ENCODE assay signal across 8 mouse cellular contexts in the genomic region with DNA sequence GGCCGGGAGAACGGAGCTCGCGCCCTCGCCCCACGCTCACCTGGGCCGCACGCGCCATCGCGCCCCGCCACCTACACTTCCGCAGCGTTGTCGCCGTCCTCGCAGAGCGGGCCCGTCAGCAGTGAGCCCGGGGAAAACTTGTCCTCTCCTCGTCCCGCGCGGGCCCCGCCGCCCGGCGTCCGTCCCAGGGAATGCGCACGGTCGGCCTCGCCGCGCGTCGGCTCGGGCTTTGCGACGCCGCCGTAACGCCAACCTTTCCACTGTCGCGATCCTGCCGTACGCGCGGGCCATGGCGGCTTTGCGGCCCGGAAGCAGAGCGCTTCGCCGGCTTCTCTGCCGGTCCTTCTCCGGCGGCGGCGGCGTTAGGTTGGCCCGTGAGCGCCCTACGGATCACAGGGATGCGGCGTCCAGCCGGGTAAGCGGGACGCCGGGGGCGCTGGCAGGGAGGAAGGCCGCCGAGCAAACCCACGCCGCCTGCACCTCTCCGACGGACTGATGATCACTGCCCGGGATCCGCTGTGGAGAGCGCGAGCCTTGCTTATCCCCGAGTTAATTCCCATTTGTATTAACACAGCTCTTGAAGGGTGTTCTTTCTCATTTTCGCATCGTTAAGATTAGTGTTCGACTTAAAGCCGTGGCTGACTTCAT. TPM values are rescaled to one million over a fixed set of nuclear protein-coding genes. Genes with fewer than 3 reads are reported as not detected.
DNase-seq lines count a peak whose midpoint lies in the region; ATAC-seq and TF ChIP-seq lines count a peak whose summit lies in the region.

Bag5 (minus strand) TSS at position 254 of the 648 bp plus-strand sequence.
Apopt1 (plus strand) TSS at position 258 of the 648 bp plus-strand sequence.

- ATAC-seq in G1E (ENCODE audit: extremely low read depth, insufficient number of reproducible peaks, low FRiP score, poor library complexity, severe bottlenecking), result peak; percentile 59
- ATAC-seq in forebrain, embryonic 15.5 days (replicated peaks), result peak; percentile 97
- ATAC-seq in neural tube, embryonic 15.5 days (ENCODE audit: low FRiP score), result peak; percentile 96

- H3K27ac ChIP-seq in forebrain, embryonic 15.5 days (replicated peaks), result peak within 1 kb of the TSS; percentile 87
- peak within 1 kb of the TSS; percentile 88 for H3K27ac ChIP-seq in neural tube, embryonic 15.5 days (replicated peaks)

- H3K4me2 ChIP-seq in forebrain, embryonic 15.5 days (replicated peaks), result peak within 1 kb of the TSS; percentile 65
- peak within 1 kb of the TSS; percentile 80 for H3K4me2 ChIP-seq in neural tube, embryonic 15.5 days

- H3K27me3 ChIP-seq in G1E (ENCODE audit: insufficient read depth, low read length), result no peaks in the 10 kb centered on the region
- H3K27me3 ChIP-seq in forebrain, embryonic 15.5 days, result no peaks in the 10 kb centered on the region
- H3K27me3 ChIP-seq in neural tube, embryonic 15.5 days (replicated peaks), result no peaks in the 10 kb centered on the region

- H3K4me3 ChIP-seq in G1E (ENCODE audit: low read depth, low read length), result peak within 1 kb of the TSS; percentile 85
- H3K4me3 ChIP-seq in forebrain, embryonic 15.5 days, result peak within 1 kb of the TSS; percentile 71
- peak within 1 kb of the TSS; percentile 63 for H3K4me3 ChIP-seq in lung, adult 2 months (replicated peaks; ENCODE audit: extremely low read depth, low read depth, low read length)
- H3K4me3 ChIP-seq in neural tube, embryonic 15.5 days (replicated peaks), result peak within 1 kb of the TSS; percentile 91

- intact Hi-C loops in heart, postnatal 14 days (cut with DNase I), result no loop called here

- peak; percentile 78 for TF ChIP-seq POLR2A in lung, adult 2 months (IDR thresholded peaks at IDR 0.05; ENCODE audit: borderline replicate concordance, extremely low read depth, low read depth, low read length)

- under 1% methylated on average over 77 of the region's 86 CpGs for WGBS in forebrain, embryonic 15.5 days
- under 1% methylated on average over 86 of the region's 86 CpGs for WGBS in large intestine, adult 2 months
- WGBS in lung, adult 2 months, result under 1% methylated on average over 85 of the region's 86 CpGs
- WGBS in neural tube, embryonic 15.5 days, result under 1% methylated on average over 83 of the region's 86 CpGs

- TF ChIP-seq CTCF in G1E (IDR thresholded peaks at IDR 0.05; ENCODE audit: low read depth, low read length), result no peak
- no peak for TF ChIP-seq CTCF in lung, adult 2 months (IDR thresholded peaks at IDR 0.05; ENCODE audit: insufficient read depth, low read length)

- DNase-seq in G1E (ENCODE audit: low spot score), result peak; percentile 97
- DNase-seq in cerebellum, adult 11-12 months, result peak; percentile 90
- DNase-seq in heart, postnatal 14 days, result peak; percentile 93
- peak; percentile 59 for DNase-seq in large intestine, adult 2 months (ENCODE audit: low read depth, low spot score)
- DNase-seq in lung, adult 2 months, result peak; percentile 88
- DNase-seq in testis, postnatal 10 days (ENCODE audit: low spot score), result peak; percentile 92

- peaks cover 62% of the 10 kb centered on the region for H3K36me3 ChIP-seq in G1E (replicated peaks)
- peaks cover 29% of the 10 kb centered on the region for H3K36me3 ChIP-seq in forebrain, embryonic 15.5 days
- peaks cover 30% of the 10 kb centered on the region for H3K36me3 ChIP-seq in neural tube, embryonic 15.5 days

- H3K4me1 ChIP-seq in G1E (ENCODE audit: insufficient read depth, low read depth, low read length), result peaks cover 47% of the 10 kb centered on the region
- peaks cover 30% of the 10 kb centered on the region for H3K4me1 ChIP-seq in forebrain, embryonic 15.5 days
- peaks cover 5% of the 10 kb centered on the region; the same call in 1 of the 2 replicates for H3K4me1 ChIP-seq in lung, adult 2 months (ENCODE audit: control insufficient read depth, insufficient read depth, low read length)
- peaks cover 27% of the 10 kb centered on the region for H3K4me1 ChIP-seq in neural tube, embryonic 15.5 days

- H3K9ac ChIP-seq in forebrain, embryonic 15.5 days (replicated peaks), result peak within 1 kb of the TSS; percentile 91
- H3K9ac ChIP-seq in neural tube, embryonic 15.5 days (replicated peaks), result peak within 1 kb of the TSS; percentile 92

- 0 out of 2 replicates have a peak, but pooled peaks cover 3% of the 10 kb centered on the region for H3K9me3 ChIP-seq in G1E (replicated peaks)
- H3K9me3 ChIP-seq in forebrain, embryonic 15.5 days, result no peaks in the 10 kb centered on the region
- H3K9me3 ChIP-seq in neural tube, embryonic 15.5 days (replicated peaks), result no peaks in the 10 kb centered on the region

RNA-seq across cellular contexts. Expression of gene Bag5, which starts in this region (rescaled TPM):
- total RNA-seq in G1E (2014; fragmentation: Nextera tagmentation), result 32.4 and 37.4 TPM in 2 replicates
- total RNA-seq in G1E (2017), result 48.5 and 52.8 TPM in 2 replicates
- 18.2 and 20.3 TPM in 2 replicates for polyA plus RNA-seq in G1E (2012)
- polyA plus RNA-seq in forebrain, embryonic 15.5 days (2015; fragmentation: Nextera tagmentation; extraction: Ambion mirVana), result 65.1 and 69.1 TPM in 2 replicates
- total RNA-seq in heart, postnatal 14 days (2021), result 10 to 100 TPM; 22.6 to 22.7 TPM
- polyA plus RNA-seq in large intestine, adult 2 months (2012; rRNA removed), result 7.3 and 8.1 TPM in 2 replicates
- 21.4 and 21.9 TPM in 2 replicates for polyA plus RNA-seq in lung, adult 2 months (2012; rRNA removed)
- 61.5 and 65.2 TPM in 2 replicates for polyA plus RNA-seq in neural tube, embryonic 15.5 days (2015; fragmentation: Nextera tagmentation; extraction: Ambion mirVana)

RNA-seq across cellular contexts. Expression of gene Apopt1, which starts in this region (rescaled TPM):
- total RNA-seq in G1E (2014; fragmentation: Nextera tagmentation) (109 and 121 TPM in 2 replicates), G1E (2017) (68.7 and 71.4 TPM in 2 replicates)
- polyA plus RNA-seq in G1E (2012), result 315 and 317 TPM in 2 replicates
- 48.2 and 48.7 TPM in 2 replicates for polyA plus RNA-seq in forebrain, embryonic 15.5 days (2015; fragmentation: Nextera tagmentation; extraction: Ambion mirVana)
- 10 to 100 TPM; 36.9 to 37.0 TPM for total RNA-seq in heart, postnatal 14 days (2021)
- polyA plus RNA-seq in large intestine, adult 2 months (2012; rRNA removed), result 21.7 and 22.6 TPM in 2 replicates
- polyA plus RNA-seq in lung, adult 2 months (2012; rRNA removed), result 22.5 and 30.9 TPM in 2 replicates
- polyA plus RNA-seq in neural tube, embryonic 15.5 days (2015; fragmentation: Nextera tagmentation; extraction: Ambion mirVana), result 58.5 and 58.8 TPM in 2 replicates

Comparison
In these comparisons a context has a peak if more than half of its experiments do, and no peak if none do; other contexts are left out.
1. Peak in every context shown above with its lines: DNase-seq, ATAC-seq, H3K4me3 ChIP-seq and H3K27ac ChIP-seq.